Mouse (Mus musculus) splenic B cell, adult 2 months (primary cell): ENCODE data around the gene Aip.
"Not testable (repeated sequence)": the region's sequence is repeated elsewhere in the genome, so short reads cannot be mapped to it uniquely, and the experiment has no call there.

Experiments
- DNase-seq: peaks from one replicate; pipeline ENCODE4 v3.0.0-alpha.2; 2011; ENCODE audit warnings: low read depth, low spot score
- H3K27me3 ChIP-seq: 2 replicates; pipeline ENCODE4 v1.6.1; 2012; ENCODE audit warnings: mild to moderate bottlenecking, low read length, moderate library complexity, mixed read lengths; ENCODE audit not compliant: control insufficient read depth, poor library complexity, insufficient read depth, severe bottlenecking
- H3K36me3 ChIP-seq: 2 replicates; pipeline ENCODE4 v1.6.1; 2012; ENCODE audit warnings: mild to moderate bottlenecking, low read length, moderate library complexity, mixed read lengths; ENCODE audit not compliant: control insufficient read depth, poor library complexity, insufficient read depth, severe bottlenecking

Gene Aip

DNA sequence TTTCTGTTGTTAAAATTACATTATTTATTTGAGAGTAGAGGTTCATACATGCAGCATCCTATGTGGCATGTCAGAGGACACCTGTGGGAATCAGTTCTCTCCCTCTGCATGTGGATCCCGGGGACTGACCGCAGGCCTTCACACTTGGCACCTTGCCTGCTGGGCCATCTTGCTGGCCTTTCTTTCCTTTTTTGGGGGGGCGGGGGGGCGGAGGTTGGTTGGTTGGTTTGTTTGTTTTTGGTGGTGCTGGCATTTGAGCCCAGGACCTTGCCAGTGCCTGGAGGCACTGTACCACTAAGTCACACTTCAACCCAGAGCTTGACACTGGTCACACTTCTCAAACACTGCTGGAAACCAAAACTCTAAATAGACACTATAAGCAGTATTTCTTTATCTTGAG lies 8.7 kb upstream of the Aip start:
- Histone ChIP-seq H3K36me3 (peaks cover 20% of the 10 kb centered on the region), H3K27me3 (no peaks in the 10 kb centered on the region)
- no peak for DNase-seq

DNA sequence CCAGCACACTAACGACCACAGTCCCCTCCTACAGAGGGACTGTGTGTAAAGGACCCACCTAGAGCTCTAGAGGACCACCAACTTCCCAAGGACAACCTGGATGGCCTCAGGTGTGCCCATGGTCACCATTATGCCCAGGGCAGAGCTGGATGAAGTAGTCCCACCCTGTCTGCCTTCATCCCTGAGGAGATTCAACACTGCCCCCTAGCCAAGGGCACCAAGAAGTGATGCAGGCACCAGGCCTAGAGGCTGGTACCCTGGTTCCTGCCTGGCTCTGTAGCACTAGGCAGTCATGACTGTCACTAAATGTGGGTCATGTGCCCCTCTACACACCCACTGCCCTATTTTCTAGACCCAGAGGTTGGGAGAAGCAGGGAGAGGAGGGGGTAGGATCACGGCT lies 6.1 kb upstream of the Aip start:
- DNase-seq = no peak
- Histone ChIP-seq H3K27me3 (no peaks in the 10 kb centered on the region), H3K36me3 (peaks cover 22% of the 10 kb centered on the region)

DNA sequence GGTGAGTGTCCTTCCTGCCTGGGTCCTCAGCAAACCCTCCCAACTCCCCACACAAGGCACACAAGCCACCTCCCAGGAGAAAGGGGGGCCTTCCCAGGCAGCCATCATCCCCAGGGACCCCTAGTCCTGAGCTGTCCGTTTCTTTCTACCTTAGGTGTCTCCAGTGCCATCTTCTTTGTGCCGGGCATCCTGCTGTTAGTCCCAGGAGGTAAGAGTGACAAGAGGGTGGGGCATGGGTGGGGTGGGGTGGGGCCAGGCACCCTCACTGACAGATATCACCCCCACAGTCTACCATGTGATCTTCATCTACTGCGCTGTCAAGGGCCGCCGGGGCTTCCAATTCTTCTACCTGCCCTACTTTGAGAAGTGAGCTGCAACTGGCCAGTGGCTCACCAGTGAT lies 5.4 kb upstream of the Aip start:
- Histone ChIP-seq H3K36me3 (peaks cover 22% of the 10 kb centered on the region), H3K27me3 (no peaks in the 10 kb centered on the region)
- no peak for DNase-seq

DNA sequence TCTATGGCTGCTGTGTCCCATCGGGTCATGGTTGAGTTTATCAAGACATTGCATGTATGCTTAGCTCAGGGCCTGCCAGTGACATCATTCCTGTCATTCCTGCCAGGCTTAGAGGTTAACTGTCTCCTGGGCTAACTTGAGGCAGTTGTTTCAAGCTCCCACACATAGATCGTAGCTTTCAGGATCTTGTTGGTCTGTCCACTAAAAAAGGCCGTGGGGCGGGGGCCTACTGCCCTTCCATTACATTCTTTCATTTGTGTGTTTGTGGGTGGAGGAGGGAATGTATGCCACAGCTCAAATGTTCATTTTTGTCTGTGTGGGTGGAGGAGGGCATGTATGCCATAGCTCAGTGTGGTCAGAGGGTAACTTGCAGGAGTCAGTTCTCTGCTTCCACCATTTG lies 4.4 kb upstream of the Aip start:
- no peak for DNase-seq
- Histone ChIP-seq H3K27me3 (no peaks in the 10 kb centered on the region), H3K36me3 (peaks cover 22% of the 10 kb centered on the region)

DNA sequence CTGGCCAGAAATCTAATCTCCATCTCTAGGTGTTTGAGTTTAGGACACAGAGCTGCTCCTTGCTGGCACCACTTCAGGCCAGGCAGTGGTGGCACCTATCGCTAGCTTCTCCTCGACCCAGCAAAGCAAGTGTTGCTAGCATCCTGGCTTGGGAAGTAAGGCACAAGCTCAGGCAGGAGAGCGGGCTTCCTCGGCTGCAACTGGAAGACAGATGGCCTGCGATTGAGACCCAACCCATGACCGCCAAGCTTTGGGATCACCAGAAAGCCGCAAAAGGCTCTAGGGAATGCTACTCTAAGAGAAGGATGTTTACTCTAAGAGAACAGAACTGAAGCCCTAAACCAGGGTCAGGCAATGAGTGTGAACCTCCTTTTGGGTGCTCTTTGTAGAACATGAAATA lies 3.8 kb upstream of the Aip start:
- DNase-seq = no peak
- peaks cover 22% of the 10 kb centered on the region for H3K36me3 ChIP-seq
- no peaks in the 10 kb centered on the region for H3K27me3 ChIP-seq

DNA sequence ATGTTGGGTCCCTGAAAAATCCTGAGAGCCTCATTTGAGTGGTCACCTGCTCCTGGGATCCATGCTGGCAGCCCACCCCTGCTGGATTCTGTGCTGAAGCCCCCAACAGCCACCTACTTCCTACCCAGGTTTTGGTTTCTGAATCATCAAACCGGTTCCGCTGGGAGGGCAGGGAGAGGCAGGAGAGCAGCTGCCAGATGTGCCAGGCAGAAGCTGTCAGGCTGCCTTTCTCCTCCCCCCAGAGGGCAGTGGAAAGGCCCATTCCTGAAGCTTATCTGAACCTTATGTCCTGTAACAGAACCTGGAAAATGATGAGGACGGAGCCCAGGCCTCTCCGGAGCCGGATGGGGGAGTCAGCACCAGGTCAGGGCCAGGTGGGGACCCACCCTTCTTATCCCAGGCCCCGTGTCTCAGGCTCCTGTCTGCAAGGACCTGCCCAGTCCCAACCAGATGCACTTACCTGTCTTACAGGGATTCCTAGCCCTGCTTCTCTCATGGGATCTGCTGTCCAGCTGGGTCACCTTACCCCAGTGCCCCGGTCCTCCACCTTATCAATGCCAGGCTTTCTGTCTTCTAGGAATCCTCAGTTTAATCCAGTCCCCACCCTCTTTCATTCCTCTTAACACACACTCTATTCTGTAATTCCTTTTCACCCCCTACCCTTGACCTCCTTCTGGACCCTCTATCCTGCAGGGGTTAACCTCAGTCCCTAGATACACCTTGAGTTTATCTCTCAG lies 1.3 kb upstream of the Aip start:
- Histone ChIP-seq H3K27me3 (no peaks in the 10 kb centered on the region), H3K36me3 (peaks cover 18% of the 10 kb centered on the region)
- no peak for DNase-seq

DNA sequence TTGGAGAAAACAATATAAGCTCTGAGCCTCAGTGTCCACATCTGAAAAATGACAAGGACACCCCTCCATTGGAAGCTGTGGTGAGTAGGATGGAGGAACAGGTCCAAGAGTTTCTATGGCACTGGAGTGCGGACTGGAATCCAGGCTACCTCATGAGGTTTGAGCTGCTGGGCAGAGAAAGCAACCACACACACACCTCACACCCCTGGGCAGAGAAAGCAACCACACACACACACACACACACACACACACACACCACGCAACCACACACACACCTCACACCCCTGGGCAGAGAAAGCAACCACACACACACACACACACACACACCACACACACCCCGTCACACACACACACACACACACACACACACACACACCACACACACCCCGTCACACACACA lies 390 bp downstream of the Aip start:
- H3K27me3 ChIP-seq, H3K36me3 ChIP-seq: not testable (repeated sequence)
- DNase-seq = peak; percentile 29

DNA sequence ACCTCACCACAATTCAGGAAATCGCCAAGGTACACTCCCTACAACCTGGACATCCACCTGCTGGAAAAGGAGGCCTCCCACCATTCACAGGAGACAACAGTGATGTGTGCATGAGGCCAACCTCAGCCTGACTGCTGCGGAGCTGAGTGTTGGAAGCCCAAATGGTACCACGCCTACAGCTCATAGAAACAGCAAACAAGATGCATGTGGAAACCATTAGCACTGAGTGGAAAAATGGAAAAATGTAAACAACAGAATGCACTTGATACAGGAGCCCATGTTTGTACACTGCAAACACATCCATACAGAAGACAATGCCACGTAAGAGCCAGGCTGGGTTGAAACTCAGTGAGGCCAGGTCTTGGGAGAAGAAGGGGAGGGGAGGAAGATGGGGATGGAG lies 1.2 kb downstream of the Aip start:
- peaks cover 2% of the 10 kb centered on the region; the same call in 1 of the 2 replicates for H3K36me3 ChIP-seq
- H3K27me3 ChIP-seq = no peaks in the 10 kb centered on the region
- no peak for DNase-seq

DNA sequence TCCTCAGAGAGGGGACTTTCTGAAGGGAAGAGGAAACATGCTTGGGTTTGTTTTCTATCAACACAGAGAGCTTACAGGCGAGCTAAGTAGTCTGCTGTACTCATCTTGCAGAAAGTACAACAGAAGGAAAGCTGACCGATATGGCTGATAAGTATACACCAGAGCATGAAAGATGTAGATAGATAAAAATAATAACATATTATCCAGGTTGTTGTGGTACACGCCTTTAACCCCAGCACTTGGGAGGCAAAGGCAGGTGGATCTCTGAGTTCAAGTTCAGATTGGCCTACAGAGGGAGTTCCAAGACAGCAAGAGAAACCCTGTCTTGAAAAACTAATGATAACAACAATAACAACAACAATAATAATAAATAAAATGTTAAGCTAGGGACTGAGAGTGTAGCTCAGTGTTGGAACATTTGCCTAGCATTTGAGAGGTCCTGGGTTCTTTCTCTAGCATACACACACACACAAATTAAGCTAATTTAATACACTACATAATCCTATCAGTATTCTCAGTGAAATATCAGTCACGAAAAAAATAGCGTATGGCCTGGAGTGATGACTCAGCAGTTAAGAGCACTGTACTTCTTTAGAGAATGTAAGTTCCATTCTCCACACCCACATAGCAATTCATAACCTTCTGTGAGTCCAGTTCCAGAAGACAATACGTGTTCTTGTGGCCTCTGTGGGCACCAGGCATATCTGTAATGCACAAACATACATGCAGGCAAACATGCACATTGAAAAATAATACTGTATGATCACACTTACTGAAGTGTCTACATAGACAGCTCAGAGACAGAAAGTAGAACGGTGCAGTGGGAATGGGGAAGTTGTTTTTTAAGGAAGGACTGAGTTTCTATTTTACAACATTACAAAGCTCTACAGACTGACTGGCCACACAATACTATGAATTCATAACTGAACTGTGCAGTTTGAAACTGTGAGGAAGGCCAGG lies 3.0 kb downstream of the Aip start:
- H3K36me3 ChIP-seq = no peaks in the 10 kb centered on the region; the same call in 1 of the 2 replicates
- peak; percentile 70 for DNase-seq
- H3K27me3 ChIP-seq = no peaks in the 10 kb centered on the region

DNA sequence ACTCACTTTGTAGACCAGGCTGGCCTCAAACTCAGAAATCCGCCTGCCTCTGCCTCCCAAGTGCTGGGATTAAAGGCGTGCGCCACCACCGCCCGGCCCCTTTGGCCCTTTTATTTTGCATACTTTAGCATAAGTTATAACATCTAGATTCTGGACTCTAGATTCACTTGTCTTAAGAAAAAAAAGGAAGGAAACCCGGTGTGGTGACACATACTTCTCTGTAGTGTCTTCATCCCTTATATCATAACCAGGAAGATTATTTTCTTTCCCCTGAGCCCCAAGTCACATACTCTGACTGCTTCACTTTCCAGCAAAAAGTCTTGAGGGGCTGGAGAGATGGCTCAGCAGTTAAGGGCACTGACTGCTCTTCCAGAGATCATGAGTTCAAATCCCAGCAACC lies 3.8 kb downstream of the Aip start:
- peak; percentile 61 for DNase-seq
- H3K36me3 ChIP-seq, H3K27me3 ChIP-seq: not testable (repeated sequence)

DNA sequence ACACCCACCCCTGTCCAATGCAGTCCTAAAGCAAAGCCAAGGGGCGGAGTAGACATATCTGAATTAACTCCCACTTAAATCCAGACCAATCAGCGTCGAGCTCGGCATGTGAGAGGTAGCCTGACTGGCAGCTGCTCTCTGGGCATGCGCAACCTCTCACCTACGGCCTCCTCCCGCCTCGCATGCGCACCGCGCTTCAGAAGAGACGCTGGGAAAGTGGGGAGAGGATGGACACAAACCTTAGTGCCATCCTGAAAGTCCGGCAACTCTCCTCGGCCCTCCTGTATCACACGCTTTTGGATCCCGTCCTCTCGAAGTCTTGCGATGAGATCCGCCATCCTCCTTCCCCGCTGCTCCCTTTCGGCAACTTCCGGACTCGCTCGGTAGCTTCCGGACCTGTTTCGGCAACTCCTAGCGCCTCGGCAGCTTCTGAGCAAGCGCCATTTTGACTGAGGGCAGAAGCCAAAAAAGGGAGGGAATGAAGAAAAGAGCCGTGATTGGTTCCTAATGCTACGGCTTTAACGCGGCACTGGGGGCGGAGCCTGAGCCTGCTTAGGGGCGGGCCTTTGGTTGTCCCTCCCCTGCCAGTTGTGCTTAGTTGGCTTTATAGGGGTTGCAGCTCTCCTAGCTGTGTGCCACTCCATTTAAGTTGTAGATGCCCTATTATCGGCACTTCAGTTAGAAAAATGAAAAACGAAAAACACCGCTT lies 4.4 kb downstream of the Aip start:
- DNase-seq = peak; percentile 99
- no peaks in the 10 kb centered on the region for H3K27me3 ChIP-seq
- H3K36me3 ChIP-seq = no peaks in the 10 kb centered on the region; the same call in 1 of the 2 replicates

DNA sequence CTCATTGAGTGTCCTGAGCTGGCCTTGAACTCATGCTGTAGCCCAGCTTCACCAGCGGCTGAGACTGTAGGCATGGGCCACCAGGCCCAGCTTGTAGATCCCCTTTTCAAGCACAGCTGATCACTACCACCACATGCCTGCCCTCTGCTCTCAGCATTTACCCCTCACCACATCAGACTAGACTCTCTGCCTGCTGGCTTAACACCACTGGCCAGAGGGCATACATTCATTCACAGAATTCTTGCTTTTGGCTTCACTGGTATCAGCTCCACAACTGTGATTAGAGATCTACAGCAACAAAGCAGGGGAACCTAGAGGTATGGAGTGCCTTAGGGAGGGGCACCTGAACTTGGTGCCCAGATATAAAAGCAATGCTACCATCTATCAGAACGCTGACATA lies 5.2 kb downstream of the Aip start:
- DNase-seq = peak; percentile 44
- no peaks in the 10 kb centered on the region for H3K27me3 ChIP-seq
- peaks cover 6% of the 10 kb centered on the region; the same call in 1 of the 2 replicates for H3K36me3 ChIP-seq

DNA sequence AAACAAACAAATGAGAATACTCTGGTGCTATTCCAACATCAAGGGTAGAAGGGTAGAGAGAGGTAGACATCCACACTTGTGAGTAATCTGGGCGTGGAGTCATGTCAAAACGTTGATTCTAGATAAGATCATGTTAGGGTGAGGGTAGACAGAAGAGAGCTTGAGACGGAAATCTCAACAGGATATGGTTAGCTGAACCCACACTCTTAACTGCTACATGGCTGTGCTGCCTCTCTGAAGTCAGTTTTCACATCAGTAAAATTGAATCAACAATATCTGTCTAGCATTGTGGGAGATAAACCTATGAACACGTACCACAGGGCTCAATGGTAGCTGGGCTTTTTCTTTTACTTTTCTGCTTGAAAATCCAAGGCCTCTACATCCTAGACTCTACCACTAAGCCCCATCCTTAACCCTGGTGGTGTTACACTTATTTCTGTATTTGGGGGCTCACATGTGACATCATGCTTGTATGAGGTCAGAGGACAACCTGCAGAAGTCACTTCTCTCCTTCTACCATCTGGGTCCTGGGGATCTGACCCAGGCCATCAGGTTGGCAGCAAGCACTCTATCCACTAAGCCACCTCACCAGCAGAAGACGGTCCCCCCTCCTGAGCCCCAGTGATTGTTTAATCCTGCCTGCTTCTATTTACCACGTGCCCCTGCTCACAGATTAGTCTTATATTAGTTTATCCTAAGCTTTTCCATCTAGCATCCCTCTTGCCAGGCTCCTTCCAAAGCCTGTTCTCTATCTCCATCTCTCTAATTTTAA lies 5.8 kb downstream of the Aip start:
- Histone ChIP-seq H3K36me3 (peaks cover 8% of the 10 kb centered on the region; the same call in 1 of the 2 replicates), H3K27me3 (no peaks in the 10 kb centered on the region)
- peak; percentile 29 for DNase-seq

DNA sequence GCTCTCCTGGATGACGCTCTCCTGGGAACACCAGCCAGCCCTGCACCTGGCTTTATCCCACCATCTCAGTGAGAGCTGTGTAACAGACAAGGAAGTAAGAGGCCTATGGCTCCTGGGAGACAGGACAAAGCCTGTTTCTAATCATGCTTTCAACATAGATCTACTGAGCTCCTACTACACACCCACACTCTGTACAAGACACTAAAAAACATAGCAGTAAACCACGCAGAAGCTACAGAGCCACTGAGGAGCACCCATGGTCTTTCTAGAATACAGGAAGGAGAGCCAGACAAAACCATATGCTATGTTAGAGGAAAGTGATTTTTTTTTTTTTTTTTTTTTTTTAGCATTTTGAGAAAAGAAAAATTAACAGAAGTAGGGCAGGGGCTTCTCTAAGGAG lies 7.3 kb downstream of the Aip start:
- Histone ChIP-seq H3K27me3 (no peaks in the 10 kb centered on the region), H3K36me3 (peaks cover 8% of the 10 kb centered on the region; the same call in 1 of the 2 replicates)
- DNase-seq = no peak
